Mouse (Mus musculus) lung, adult 18-20 months (tissue): ENCODE data around the gene Pnma3.
"Not testable (repeated sequence)": the region's sequence is repeated elsewhere in the genome, so short reads cannot be mapped to it uniquely, and the experiment has no call there.

Experiments
- DNase-seq, 2 experiments: peaks; one replicate each; pipeline ENCODE4 v3.0.0; 2022; ENCODE audit warnings: mixed read lengths in 2 of 2

Gene Pnma3

DNA sequence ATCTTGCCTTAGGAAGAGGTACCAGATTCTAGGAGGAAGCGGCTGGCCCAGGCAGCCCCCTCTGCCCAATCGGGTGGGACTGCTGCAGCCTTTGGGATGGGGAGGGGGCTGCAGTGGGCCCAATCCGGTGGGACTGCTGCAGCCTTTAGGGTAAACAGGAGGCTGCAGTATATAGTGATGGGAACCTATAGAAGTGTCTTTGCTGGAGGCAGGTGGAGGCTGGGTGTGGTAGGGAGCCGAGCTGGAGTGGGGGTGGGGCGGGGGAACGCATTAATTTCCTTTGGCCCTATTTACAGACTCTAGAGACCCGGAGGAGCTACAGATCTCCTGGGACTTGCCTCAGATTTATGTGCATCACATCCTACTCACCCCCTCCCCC, at the start of gene Pnma3:
Gene Pnma3, plus strand, starts transcription at position 373 of the 379 bp plus-strand sequence.
- no peak for DNase-seq

- no peak for DNase-seq
Measured at GRCm38 (mm10) chrX:73037003-73037402, 27.6 kb upstream of the Pnma3 start, which contains the start of gene Pnma5. Gene Pnma5 (minus strand): TSS chrX:73037103.

DNA sequence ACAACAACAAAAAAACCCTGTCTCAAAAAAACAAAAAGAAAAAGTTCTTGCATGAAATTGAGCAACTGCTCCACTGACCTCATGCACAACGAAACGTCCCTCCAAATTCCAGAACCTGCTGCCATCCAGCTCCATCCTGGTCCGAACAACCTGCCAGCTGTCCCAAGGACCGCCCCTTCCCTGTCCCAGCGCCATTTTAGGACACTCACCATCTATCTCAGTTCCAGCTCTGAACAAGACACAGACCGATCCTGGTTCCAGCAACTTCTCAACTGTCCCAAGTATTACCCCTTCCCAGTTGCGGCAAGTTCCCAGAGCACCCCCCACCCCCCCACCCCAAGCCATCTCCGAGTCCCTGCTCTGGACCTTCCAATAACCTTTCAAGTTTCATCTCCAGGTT, 25.8 kb upstream of the Pnma3 start:
- no peak for DNase-seq

- no peak for DNase-seq
Measured at GRCm38 (mm10) chrX:73039666-73040065, 24.9 kb upstream of the Pnma3 start.

DNA sequence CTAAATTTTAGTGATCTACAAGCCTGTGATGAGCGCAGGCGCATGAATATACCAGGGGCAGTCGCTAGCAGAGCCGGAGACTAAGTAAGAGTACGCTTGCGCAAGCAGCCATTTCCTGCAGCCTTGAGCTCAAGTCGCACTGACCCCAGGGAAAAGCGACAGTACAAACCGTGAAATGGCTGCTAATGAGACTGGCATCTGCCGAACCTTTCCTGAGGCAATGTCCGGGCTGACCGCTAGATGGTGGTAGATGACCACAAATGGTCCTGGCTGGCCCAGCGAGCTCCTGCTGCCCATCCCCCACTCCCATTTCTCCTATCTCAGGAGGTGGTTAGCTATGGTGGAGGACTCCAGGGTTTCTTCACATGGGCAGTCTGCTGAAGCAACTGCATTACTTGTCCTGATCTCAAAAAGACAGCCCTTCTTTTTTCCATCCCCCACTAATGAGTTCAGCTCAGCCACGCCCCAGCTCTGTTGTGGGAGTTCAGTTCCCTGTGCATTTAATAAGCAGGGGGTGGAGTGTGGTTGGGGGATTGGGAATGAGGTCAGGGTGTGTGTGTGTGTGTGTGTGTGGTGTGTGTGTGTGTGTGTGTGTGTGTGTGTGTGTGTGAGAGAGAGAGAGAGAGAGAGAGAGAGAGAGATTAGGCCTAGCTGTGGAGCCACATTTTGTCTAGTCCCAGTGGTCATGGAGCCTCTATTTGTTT, 10.6 kb upstream of the Pnma3 start:
- peak; percentile 88 to 92 for DNase-seq

DNA sequence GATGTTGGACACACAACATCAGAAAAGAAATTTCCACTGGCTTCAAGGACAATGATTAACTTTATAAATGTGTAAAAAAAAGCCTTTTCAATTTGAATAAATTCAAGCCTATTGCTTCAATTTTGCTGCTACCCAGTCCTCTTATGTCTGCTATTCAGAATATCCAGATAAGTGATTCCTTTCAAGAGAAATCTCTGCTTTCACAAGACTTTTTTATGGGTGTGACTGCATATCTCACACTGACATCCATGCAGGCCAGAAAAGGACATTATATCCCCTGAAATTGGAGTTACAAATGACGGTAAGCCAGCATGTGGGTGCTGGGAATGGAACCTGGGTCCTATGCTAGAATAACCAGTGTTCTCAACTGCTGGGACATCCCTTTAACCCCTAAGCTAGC, 3.1 kb upstream of the Pnma3 start:
- DNase-seq, result no peak

DNA sequence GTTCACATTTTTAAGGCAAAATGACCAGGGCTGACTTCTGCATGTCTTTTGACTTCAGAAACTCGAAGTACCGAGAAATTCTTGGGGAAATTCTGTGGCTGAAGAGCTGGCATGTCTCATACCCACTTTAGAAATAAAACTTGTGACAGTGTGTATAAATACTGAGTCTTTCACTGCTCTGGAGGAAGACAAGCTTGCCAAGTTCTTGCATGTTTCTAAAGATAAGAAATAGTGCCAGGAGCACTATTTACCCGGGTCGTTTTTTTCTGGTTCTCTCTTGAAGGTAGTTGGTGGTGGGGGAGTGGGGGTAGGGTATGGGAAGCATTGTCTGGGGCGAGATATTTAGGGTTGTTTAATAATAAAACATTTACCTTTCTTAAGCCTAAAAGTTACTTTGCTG, 2.3 kb upstream of the Pnma3 start:
- DNase-seq, result no peak

- no peak for DNase-seq
Measured at GRCm38 (mm10) chrX:73063512-73064414, 824 bp upstream of the Pnma3 start.

- DNase-seq, result not testable (repeated sequence)
Measured at GRCm38 (mm10) chrX:73066765-73067312, 2.3 kb downstream of the Pnma3 start.

DNA sequence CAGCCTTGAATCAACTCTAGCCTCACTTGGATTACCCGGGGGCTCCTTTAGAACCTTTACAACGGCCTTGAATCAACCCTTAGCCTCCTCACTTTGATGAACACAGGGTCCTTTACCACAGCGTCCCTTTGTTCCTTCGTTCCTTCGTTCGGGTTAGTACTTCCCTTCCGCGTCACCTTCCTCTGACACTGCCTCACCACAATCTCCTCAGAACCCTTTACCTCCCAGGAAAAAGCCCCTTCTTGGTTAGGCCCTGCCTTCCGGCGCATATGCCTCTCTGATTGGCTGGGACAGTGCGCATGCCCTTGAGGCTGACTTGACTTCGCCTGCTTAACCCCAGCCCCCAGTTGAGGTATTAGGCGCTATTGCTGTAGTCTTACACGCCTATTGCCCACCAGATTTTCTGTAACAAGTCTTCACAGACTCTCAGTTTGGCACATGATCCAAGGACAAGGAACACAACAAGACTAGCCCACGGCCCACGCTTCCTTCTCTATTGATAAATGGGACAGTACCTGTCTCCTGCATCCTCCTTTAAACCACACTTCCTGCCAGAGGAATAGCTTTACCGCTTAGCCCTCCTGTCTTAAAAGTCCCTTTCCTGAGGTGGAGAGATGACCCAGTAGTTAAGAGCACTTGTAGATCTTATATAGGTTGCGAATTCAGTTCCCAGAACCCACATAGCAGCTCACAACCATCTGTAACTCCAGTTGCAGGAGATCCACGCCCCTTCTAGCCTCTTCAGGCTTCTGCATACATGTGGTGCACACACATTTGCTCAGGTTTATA, 17.9 kb downstream of the Pnma3 start, which contains the start of gene Xlr4a:
Gene Xlr4a, minus strand, starts transcription at position 212 of the 789 bp plus-strand sequence.
- DNase-seq, result not testable (repeated sequence)

DNA sequence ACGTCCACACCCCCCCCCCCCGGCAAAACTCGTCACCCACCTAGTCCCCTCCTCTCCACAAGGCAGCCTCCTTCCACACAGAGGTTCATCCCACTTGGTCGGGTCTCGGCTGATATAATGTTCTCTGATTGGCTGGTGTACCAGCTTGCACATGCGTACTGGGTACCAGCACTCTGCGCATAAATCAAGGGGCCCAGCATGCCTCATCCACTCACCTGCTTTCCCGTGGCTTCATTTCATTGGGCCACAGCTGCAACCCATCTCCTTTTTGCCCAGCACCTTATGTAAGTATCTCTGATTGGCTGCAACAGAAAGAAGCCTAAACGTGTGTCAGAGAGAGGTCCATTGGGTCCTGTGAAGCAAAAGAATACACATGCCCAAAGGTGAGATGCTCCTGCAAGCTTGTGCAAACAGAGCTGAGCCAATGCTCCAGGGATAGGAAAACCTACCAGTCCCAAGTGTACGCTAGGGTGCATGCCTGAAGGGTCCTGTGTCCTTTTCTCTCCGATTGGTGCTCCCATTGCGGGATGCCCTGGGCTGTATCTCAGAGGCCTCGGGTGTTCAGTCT, 32.4 kb downstream of the Pnma3 start, which contains the start of gene Xlr3a:
Gene Xlr3a, minus strand, starts transcription at position 155 of the 568 bp plus-strand sequence.
- DNase-seq, result peak in 1 of 2 experiments; percentile 10

DNA sequence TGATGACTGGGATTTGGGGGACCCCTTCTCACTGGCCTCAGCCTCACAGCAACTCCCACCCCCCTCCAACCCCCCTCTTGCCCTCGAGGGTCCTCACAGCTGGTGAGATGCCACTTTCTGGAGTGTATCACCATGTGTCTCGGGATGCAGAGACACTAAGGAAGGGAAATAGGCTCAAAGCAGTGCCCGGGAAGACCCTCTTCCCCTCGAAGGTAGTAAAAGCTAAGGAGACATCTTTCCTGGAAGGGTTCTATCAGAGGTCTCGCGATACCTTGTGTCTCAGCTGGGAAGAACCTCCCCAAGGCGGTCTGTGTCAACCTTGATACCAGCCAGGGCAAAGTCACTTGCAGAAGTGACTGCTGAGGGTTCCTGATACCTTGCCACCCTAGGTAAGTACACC, 52.2 kb downstream of the Pnma3 start, which contains the start of gene Gm14685:
Gene Gm14685, plus strand, starts transcription at position 301 of the 400 bp plus-strand sequence.
- DNase-seq, result not testable (repeated sequence)
